Mouse (Mus musculus): ENCODE measurements around the gene Arl6.
A peak's percentile ranks its signal among the peaks of the same experiment; 100 is the strongest.

The Arl6 gene

GRCm38 (mm10) chr16:59587816-59588215, 51.4 kb downstream of the Arl6 start:
- no peak for DNase-seq (ENCODE audit: low read depth, low spot score)

GRCm38 (mm10) chr16:59586911-59587310, 52.3 kb downstream of the Arl6 start:
- no peak for DNase-seq (ENCODE audit: low read depth, low spot score)

GRCm38 (mm10) chr16:59586276-59586675, 52.9 kb downstream of the Arl6 start:
- no peak for DNase-seq (ENCODE audit: low read depth, low spot score)

DNA sequence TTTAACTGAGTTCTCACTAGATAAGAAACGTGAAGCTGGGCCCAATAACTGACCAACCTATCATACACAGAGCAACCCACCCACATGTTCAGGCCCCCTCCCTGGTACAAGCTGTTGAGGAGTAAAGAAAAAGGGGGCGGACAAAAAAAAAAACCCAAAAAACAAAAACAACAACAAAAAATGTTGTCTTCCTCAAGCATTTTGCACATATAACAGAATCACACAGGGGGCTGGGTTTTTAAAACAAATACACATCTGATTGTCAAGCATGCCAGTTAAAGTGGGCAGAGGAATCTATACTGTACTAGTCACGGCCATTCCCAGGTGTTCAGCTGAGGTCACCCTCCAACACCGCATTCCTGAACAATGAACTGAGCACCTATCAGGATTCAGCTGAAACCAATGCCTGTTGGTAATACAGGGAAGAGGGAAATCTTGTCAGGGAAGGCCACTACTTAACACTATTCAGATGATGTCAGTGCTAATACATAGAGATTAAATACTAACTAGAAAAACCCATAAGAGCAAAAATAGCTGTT, 53.4 kb downstream of the Arl6 start:
- DNase-seq (ENCODE audit: low read depth, low spot score), result no peak

GRCm38 (mm10) chr16:59583515-59583914, 55.7 kb downstream of the Arl6 start:
- DNase-seq (ENCODE audit: low read depth, low spot score), result no peak

- DNase-seq (ENCODE audit: low read depth, low spot score), result no peak
Measured at GRCm38 (mm10) chr16:59579237-59579636, 60.0 kb downstream of the Arl6 start.

- no peak for DNase-seq (ENCODE audit: low read depth, low spot score)
Measured at GRCm38 (mm10) chr16:59573961-59574360, 65.2 kb downstream of the Arl6 start.

DNA sequence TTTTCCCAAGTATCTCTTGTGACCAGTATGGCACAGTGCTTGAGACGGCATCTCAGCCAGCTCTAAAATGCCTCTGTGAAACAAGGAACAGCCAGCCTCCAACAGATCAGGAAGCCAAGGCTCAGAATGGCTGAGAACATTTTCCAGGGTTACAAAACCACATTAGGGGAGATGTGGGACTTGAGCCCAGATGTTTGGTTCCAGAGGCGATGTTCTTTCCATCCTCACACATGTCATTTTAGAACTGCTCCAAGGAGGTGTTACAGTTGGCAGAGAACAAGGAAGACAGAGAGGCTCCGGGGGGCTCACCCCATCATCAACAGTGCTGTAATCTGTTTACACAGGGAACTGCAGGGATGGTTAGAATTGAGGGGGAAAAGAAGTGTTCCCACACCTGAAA, 66.5 kb downstream of the Arl6 start:
- no peak for DNase-seq (ENCODE audit: low read depth, low spot score)

- peak; percentile 5 for DNase-seq (ENCODE audit: low read depth, low spot score)
Measured at GRCm38 (mm10) chr16:59570807-59571206, 68.4 kb downstream of the Arl6 start.

DNA sequence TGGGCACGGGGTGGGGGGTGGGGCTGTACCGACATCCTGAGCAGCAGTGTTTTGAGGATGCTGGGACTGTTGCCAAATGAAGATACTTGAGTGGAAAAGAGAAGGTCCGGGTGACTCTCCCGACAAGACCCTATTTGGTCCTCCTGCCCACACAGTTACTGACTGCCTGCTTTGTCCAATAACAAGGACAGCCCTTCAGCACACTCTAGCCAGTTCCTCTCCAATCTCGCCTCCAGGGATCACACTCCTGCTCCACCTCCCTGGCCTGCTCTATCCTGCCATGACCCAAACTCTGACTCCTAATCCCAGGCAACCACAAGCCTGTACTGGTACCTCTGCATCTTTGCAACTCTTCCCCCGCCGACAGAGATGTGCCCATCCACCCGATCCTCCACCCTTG, 69.4 kb downstream of the Arl6 start:
- DNase-seq (ENCODE audit: low read depth, low spot score), result no peak

GRCm38 (mm10) chr16:59567721-59568381, 71.3 kb downstream of the Arl6 start:
- DNase-seq (ENCODE audit: low read depth, low spot score), result peak; percentile 8

DNA sequence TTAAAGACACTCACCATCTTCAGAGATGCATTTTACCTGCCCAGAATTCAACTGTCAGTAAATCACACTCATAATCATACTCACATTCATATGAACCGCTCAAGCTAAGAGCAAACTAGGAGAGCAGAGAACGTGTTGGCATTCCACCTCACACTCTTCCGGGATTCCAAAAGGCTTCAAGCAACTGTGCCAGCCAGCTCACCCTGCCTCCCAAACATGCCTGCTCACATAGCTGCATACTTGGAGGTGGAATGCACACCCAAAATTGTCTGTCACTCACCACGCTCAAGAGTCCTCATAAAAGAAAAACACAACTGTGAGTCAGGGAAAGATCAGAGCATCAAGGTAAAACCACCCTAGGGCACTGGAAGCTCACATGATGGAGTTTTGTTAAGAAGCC, 72.8 kb downstream of the Arl6 start:
- DNase-seq (ENCODE audit: low read depth, low spot score), result no peak

DNA sequence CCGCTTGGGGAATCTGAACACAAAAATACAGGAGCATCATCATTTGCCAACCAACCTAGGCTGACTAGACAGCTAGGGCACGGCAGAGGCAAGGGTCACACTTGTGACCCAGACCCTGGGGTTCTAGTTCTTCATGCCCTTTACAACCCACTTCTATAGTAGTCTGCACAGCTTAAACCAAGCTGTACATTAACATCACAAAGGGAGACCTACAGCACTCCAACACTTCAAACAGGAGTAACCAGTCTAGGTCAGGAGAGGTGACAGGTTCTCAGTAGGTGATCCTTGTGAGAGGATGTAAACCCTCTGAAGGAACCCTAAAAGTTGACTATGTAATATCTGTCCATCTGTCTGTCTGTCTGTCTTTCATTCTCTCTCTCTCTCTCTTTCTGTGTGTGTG, 73.6 kb downstream of the Arl6 start:
- no peak for DNase-seq (ENCODE audit: low read depth, low spot score)

GRCm38 (mm10) chr16:59564025-59564424, 75.2 kb downstream of the Arl6 start:
- DNase-seq (ENCODE audit: low read depth, low spot score), result peak; percentile 20
